Mouse (Mus musculus): Measurements from ENCODE around the gene Ptgs2. TPM values are rescaled to one million over a fixed set of nuclear protein-coding genes. Genes with fewer than 3 reads are reported as not detected.

Gene Ptgs2
- polyA plus RNA-seq, 1 experiment from 2014 or later, result 1.2 TPM

DNA sequence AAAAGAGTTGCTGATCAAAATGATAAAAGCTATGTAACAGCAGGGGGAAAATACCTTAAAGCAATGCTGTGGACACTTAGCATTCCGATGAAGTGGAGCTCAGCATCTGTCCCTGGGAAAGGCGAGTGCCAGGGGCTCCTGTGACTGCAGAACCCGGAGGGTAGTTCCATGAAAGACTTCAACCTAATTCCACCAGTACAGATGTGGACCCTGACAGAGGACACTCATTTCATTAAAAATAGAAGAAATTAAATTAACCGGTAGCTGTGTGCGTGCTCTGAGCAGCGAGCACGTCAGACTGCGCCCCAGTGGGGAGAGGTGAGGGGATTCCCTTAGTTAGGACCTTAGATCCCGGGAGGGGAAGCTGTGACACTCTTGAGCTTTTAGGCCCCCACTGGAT is 457 bp upstream of the Ptgs2 start:
- peak overlapping the region; percentile 69 for H3K9ac ChIP-seq (ENCODE audit: low read depth, low read length)
- H3K27ac ChIP-seq (ENCODE audit: low read length), result no peak overlapping the region; the same call in 1 of the 2 replicates
- peaks cover 3% of the 10 kb centered on the region; the same call in 1 of the 2 replicates for H3K4me1 ChIP-seq (ENCODE audit: control insufficient read depth, insufficient read depth, low read length)
- H3K4me2 ChIP-seq (ENCODE audit: low read depth, low read length), result peak overlapping the region; percentile 85
- peak; percentile 36; the same call in 1 of the 2 replicates for ATAC-seq
- WGBS, result 1% methylated on average over 9 of the region's 9 CpGs
- no peaks in the 10 kb centered on the region for H3K36me3 ChIP-seq (ENCODE audit: control insufficient read depth, insufficient read depth, low read length)
- H3K27me3 ChIP-seq (replicated peaks; ENCODE audit: control insufficient read depth, insufficient read depth, low read length), result no peaks in the 10 kb centered on the region
- H3K4me3 ChIP-seq (ENCODE audit: low read length), result peak overlapping the region; percentile 54
- H3K9me3 ChIP-seq (ENCODE audit: control insufficient read depth, low read length), result no peaks in the 10 kb centered on the region

- no peak for ATAC-seq
- Histone ChIP-seq H3K36me3 (ENCODE audit: control insufficient read depth, insufficient read depth, low read length) (no peaks in the 10 kb centered on the region), H3K9ac (ENCODE audit: low read depth, low read length) (no peak overlapping the region), H3K4me2 (ENCODE audit: low read depth, low read length) (no peak overlapping the region), H3K27me3 (replicated peaks; ENCODE audit: control insufficient read depth, insufficient read depth, low read length) (no peaks in the 10 kb centered on the region), H3K27ac (ENCODE audit: low read length) (no peak overlapping the region), H3K4me1 (ENCODE audit: control insufficient read depth, insufficient read depth, low read length) (peaks cover 3% of the 10 kb centered on the region; the same call in 1 of the 2 replicates), H3K9me3 (ENCODE audit: control insufficient read depth, low read length) (no peaks in the 10 kb centered on the region), H3K4me3 (ENCODE audit: low read length) (no peak overlapping the region)
- 90% methylated on average over 6 of the region's 6 CpGs for WGBS
Measured at GRCm38 (mm10) chr1:150104228-150104720, 4.4 kb downstream of the Ptgs2 start.

DNA sequence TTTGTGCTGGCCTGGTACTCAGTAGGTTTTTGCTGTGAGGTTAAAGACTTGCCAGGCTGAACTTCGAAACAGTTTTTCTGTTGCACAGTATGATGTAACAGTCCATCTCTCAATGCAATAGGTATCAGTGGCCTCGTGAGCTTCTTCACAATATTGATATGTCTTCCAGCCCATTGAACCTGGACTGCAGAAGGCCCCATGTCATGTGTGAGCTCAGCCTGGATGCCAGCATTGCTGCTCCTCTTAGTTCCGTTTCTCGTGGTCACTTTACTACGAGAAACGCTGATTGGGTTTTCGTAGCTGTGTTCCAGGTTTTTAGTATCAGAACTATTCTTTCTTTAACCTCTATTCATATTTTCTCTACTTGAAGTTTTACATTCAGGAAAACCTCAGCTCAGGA is 6.9 kb downstream of the Ptgs2 start:
- 92% methylated on average over 7 of the region's 7 CpGs for WGBS
- no peak for ATAC-seq
- Histone ChIP-seq H3K27me3 (replicated peaks; ENCODE audit: control insufficient read depth, insufficient read depth, low read length) (no peaks in the 10 kb centered on the region), H3K9me3 (ENCODE audit: control insufficient read depth, low read length) (no peaks in the 10 kb centered on the region), H3K27ac (ENCODE audit: low read length) (no peak overlapping the region), H3K36me3 (ENCODE audit: control insufficient read depth, insufficient read depth, low read length) (no peaks in the 10 kb centered on the region), H3K4me1 (ENCODE audit: control insufficient read depth, insufficient read depth, low read length) (no peaks in the 10 kb centered on the region), H3K9ac (ENCODE audit: low read depth, low read length) (no peak overlapping the region), H3K4me3 (ENCODE audit: low read length) (no peak overlapping the region), H3K4me2 (ENCODE audit: low read depth, low read length) (no peak overlapping the region)

DNA sequence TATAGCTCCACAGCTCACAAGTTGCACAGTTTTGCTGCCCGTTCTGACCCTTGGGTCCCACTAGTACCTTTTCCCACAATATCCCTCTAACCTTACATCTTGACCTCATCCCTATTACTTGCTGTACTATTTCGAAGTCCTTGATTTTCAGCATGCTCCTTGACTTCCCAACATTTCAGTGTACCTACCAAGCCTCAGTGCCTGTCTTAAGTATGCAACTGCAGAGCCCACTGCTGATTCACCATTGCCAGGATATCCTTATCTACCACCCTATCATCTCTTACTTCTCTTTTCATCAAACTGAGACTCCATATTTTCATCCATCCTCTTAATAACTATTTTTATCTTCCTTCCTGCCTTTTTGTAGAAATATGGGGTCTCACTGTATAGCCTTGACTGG is 9.8 kb downstream of the Ptgs2 start:
- H3K27me3 ChIP-seq (replicated peaks; ENCODE audit: control insufficient read depth, insufficient read depth, low read length), result no peaks in the 10 kb centered on the region
- H3K9me3 ChIP-seq (ENCODE audit: control insufficient read depth, low read length), result no peaks in the 10 kb centered on the region
- no peak overlapping the region for H3K27ac ChIP-seq (ENCODE audit: low read length)
- no peak overlapping the region for H3K4me3 ChIP-seq (ENCODE audit: low read length)
- H3K4me2 ChIP-seq (ENCODE audit: low read depth, low read length), result no peak overlapping the region
- no peak overlapping the region for H3K9ac ChIP-seq (ENCODE audit: low read depth, low read length)
- ATAC-seq, result no peak
- no peaks in the 10 kb centered on the region for H3K4me1 ChIP-seq (ENCODE audit: control insufficient read depth, insufficient read depth, low read length)
- no peaks in the 10 kb centered on the region for H3K36me3 ChIP-seq (ENCODE audit: control insufficient read depth, insufficient read depth, low read length)
- 92% methylated on average over 2 of the region's 2 CpGs for WGBS

- Histone ChIP-seq H3K9ac (ENCODE audit: low read depth, low read length) (no peak overlapping the region), H3K9me3 (ENCODE audit: control insufficient read depth, low read length) (no peaks in the 10 kb centered on the region), H3K4me2 (ENCODE audit: low read depth, low read length) (no peak overlapping the region), H3K4me1 (ENCODE audit: control insufficient read depth, insufficient read depth, low read length) (no peaks in the 10 kb centered on the region), H3K27ac (ENCODE audit: low read length) (no peak overlapping the region), H3K27me3 (replicated peaks; ENCODE audit: control insufficient read depth, insufficient read depth, low read length) (no peaks in the 10 kb centered on the region), H3K36me3 (ENCODE audit: control insufficient read depth, insufficient read depth, low read length) (no peaks in the 10 kb centered on the region), H3K4me3 (ENCODE audit: low read length) (no peak overlapping the region)
- 69% methylated on average over 7 of the region's 7 CpGs for WGBS
- ATAC-seq, result peak; percentile 55
Measured at GRCm38 (mm10) chr1:150115352-150115751, 15.5 kb downstream of the Ptgs2 start.

GRCm38 (mm10) chr1:150118352-150118751 is 18.5 kb downstream of the Ptgs2 start:
- Histone ChIP-seq H3K4me1 (ENCODE audit: control insufficient read depth, insufficient read depth, low read length) (no peaks in the 10 kb centered on the region), H3K9me3 (ENCODE audit: control insufficient read depth, low read length) (no peaks in the 10 kb centered on the region), H3K9ac (ENCODE audit: low read depth, low read length) (no peak overlapping the region), H3K4me2 (ENCODE audit: low read depth, low read length) (no peak overlapping the region), H3K27me3 (replicated peaks; ENCODE audit: control insufficient read depth, insufficient read depth, low read length) (no peaks in the 10 kb centered on the region), H3K27ac (ENCODE audit: low read length) (no peak overlapping the region), H3K4me3 (ENCODE audit: low read length) (no peak overlapping the region), H3K36me3 (ENCODE audit: control insufficient read depth, insufficient read depth, low read length) (no peaks in the 10 kb centered on the region)
- no peak for ATAC-seq
- WGBS, result 81% methylated on average over 5 of the region's 5 CpGs

GRCm38 (mm10) chr1:150125568-150125967 is 25.7 kb downstream of the Ptgs2 start:
- H3K4me1 ChIP-seq (ENCODE audit: control insufficient read depth, insufficient read depth, low read length), result no peaks in the 10 kb centered on the region
- 80% methylated on average over 2 of the region's 2 CpGs for WGBS
- H3K9ac ChIP-seq (ENCODE audit: low read depth, low read length), result no peak overlapping the region
- ATAC-seq, result no peak
- H3K27me3 ChIP-seq (replicated peaks; ENCODE audit: control insufficient read depth, insufficient read depth, low read length), result no peaks in the 10 kb centered on the region
- no peak overlapping the region for H3K27ac ChIP-seq (ENCODE audit: low read length)
- H3K4me2 ChIP-seq (ENCODE audit: low read depth, low read length), result no peak overlapping the region
- no peaks in the 10 kb centered on the region for H3K36me3 ChIP-seq (ENCODE audit: control insufficient read depth, insufficient read depth, low read length)
- H3K4me3 ChIP-seq (ENCODE audit: low read length), result no peak overlapping the region
- H3K9me3 ChIP-seq (ENCODE audit: control insufficient read depth, low read length), result no peaks in the 10 kb centered on the region

GRCm38 (mm10) chr1:150130070-150130469 is 30.2 kb downstream of the Ptgs2 start:
- WGBS, result 80% methylated on average over 6 of the region's 6 CpGs
- H3K36me3 ChIP-seq (ENCODE audit: control insufficient read depth, insufficient read depth, low read length), result no peaks in the 10 kb centered on the region
- ATAC-seq, result no peak
- no peak overlapping the region for H3K4me3 ChIP-seq (ENCODE audit: low read length)
- H3K4me1 ChIP-seq (ENCODE audit: control insufficient read depth, insufficient read depth, low read length), result no peaks in the 10 kb centered on the region
- H3K27ac ChIP-seq (ENCODE audit: low read length), result no peak overlapping the region
- no peak overlapping the region for H3K4me2 ChIP-seq (ENCODE audit: low read depth, low read length)
- no peaks in the 10 kb centered on the region for H3K27me3 ChIP-seq (replicated peaks; ENCODE audit: control insufficient read depth, insufficient read depth, low read length)
- H3K9me3 ChIP-seq (ENCODE audit: control insufficient read depth, low read length), result no peaks in the 10 kb centered on the region
- H3K9ac ChIP-seq (ENCODE audit: low read depth, low read length), result no peak overlapping the region

DNA sequence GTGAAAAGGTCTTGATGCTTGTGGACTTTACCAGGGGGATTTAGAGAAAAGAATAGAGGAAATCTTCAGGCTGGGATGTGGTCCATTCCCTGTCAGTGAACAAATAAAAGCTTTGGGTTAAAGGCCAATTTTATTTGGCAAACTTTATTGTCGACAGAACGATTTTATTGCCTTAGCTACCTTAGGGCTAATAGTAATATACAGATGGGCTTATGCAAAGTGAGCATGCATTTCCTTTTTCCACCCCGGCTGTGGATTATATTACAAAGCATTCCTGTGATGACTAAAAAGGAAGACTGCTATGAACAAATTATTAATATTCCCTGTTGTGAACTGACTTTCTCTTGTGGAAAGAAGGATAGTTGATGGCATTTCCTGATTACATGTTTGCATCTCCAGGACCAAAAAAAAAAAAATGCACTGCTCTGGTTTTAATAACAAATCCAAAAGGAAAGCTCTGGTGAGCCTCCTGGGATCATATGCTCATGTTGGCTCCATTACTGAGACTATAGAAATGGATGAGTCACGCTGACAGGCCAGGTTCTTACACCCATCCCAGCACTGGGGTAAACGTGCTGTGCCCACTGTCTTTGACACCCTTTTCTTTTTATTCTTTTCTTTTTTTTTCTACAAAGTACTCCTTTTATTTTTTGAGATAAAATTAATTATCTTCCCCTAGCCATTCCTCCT is 30.9 kb downstream of the Ptgs2 start:
- no peak overlapping the region for H3K27ac ChIP-seq (ENCODE audit: low read length)
- H3K4me1 ChIP-seq (ENCODE audit: control insufficient read depth, insufficient read depth, low read length), result no peaks in the 10 kb centered on the region
- no peak for ATAC-seq
- H3K27me3 ChIP-seq (replicated peaks; ENCODE audit: control insufficient read depth, insufficient read depth, low read length), result no peaks in the 10 kb centered on the region
- no peak overlapping the region for H3K4me2 ChIP-seq (ENCODE audit: low read depth, low read length)
- H3K9ac ChIP-seq (ENCODE audit: low read depth, low read length), result no peak overlapping the region
- H3K4me3 ChIP-seq (ENCODE audit: low read length), result no peak overlapping the region
- H3K9me3 ChIP-seq (ENCODE audit: control insufficient read depth, low read length), result no peaks in the 10 kb centered on the region
- no peaks in the 10 kb centered on the region for H3K36me3 ChIP-seq (ENCODE audit: control insufficient read depth, insufficient read depth, low read length)
- WGBS, result 61% methylated on average over 5 of the region's 5 CpGs

GRCm38 (mm10) chr1:150135350-150135749 is 35.5 kb downstream of the Ptgs2 start:
- H3K27me3 ChIP-seq (replicated peaks; ENCODE audit: control insufficient read depth, insufficient read depth, low read length), result no peaks in the 10 kb centered on the region
- ATAC-seq, result no peak
- H3K9me3 ChIP-seq (ENCODE audit: control insufficient read depth, low read length), result no peaks in the 10 kb centered on the region
- no peaks in the 10 kb centered on the region for H3K36me3 ChIP-seq (ENCODE audit: control insufficient read depth, insufficient read depth, low read length)
- no peaks in the 10 kb centered on the region for H3K4me1 ChIP-seq (ENCODE audit: control insufficient read depth, insufficient read depth, low read length)
- no peak overlapping the region for H3K4me3 ChIP-seq (ENCODE audit: low read length)
- no peak overlapping the region for H3K9ac ChIP-seq (ENCODE audit: low read depth, low read length)
- H3K4me2 ChIP-seq (ENCODE audit: low read depth, low read length), result no peak overlapping the region
- H3K27ac ChIP-seq (ENCODE audit: low read length), result no peak overlapping the region
